Mouse (Mus musculus) stomach, postnatal 0 days (tissue): ENCODE measurements around the gene Slc22a23.

Experiments used
- CTCF ChIP-seq: IDR thresholded peaks from 2 replicates; pipeline ENCODE4 v1.5.1; 2016; ENCODE audit warnings: antibody characterized with exemption, low read depth, mild to moderate bottlenecking, moderate library complexity
- EP300 ChIP-seq: optimal IDR thresholded peaks from 2 replicates; pipeline ENCODE3; 2016; ENCODE audit warnings: antibody characterized with exemption

- TF ChIP-seq CTCF (no peak), EP300 (no peak)
Measured at GRCm38 (mm10) chr13:34244186-34244585, 100.8 kb downstream of the Slc22a23 start.
